Mouse (Mus musculus) myocyte (in vitro differentiated cells): ENCODE measurements around the gene Epor.

Experiments
- CEBPB ChIP-seq: IDR thresholded peaks from 2 replicates; pipeline ENCODE4 v1.6.1; 2011; ENCODE audit warnings: mild to moderate bottlenecking, moderate library complexity; ENCODE audit not compliant: poor library complexity, insufficient read depth, severe bottlenecking
- E2F4 ChIP-seq: IDR thresholded peaks from one replicate; pipeline ENCODE4 v1.6.1; 2011; ENCODE audit warnings: mild to moderate bottlenecking, control low read depth, moderate library complexity; ENCODE audit not compliant: insufficient read depth
- MAX ChIP-seq: IDR thresholded peaks from one replicate; pipeline ENCODE4 v1.6.1; 2011; ENCODE audit warnings: low read depth, mild to moderate bottlenecking, control low read depth
- MYOD1 ChIP-seq, 3 experiments: IDR thresholded peaks; one replicate each; pipeline ENCODE4 v1.6.1; 2011; ENCODE audit warnings: control low read depth in 2 of 3, low read depth in 2 of 3, mild to moderate bottlenecking in 2 of 3, moderate library complexity in 1 of 3; ENCODE audit not compliant: insufficient read length in 2 of 3, control insufficient read depth in 1 of 3
- MYOG ChIP-seq, 3 experiments: IDR thresholded peaks; one replicate each; pipeline ENCODE4 v1.6.1; 2011; ENCODE audit warnings: control low read depth in 2 of 3, low read depth in 2 of 3, mild to moderate bottlenecking in 2 of 3; ENCODE audit not compliant: insufficient read length in 2 of 3, control insufficient read depth in 1 of 3, insufficient read depth in 1 of 3
- POLR2A ChIP-seq: IDR thresholded peaks from one replicate; pipeline ENCODE4 v1.6.1; 2011; ENCODE audit warnings: low read depth, mild to moderate bottlenecking, control low read depth, moderate library complexity; ENCODE audit not compliant: insufficient read length
- POLR2AphosphoS2 ChIP-seq: IDR thresholded peaks from one replicate; pipeline ENCODE4 v1.6.1; 2011; ENCODE audit warnings: low read depth, control low read depth; ENCODE audit not compliant: insufficient read length
- REST ChIP-seq: IDR thresholded peaks from one replicate; pipeline ENCODE4 v1.6.1; 2011; ENCODE audit warnings: mild to moderate bottlenecking, control low read depth, moderate library complexity; ENCODE audit not compliant: insufficient read depth, insufficient read length
- TCF12 ChIP-seq: IDR thresholded peaks from one replicate; pipeline ENCODE4 v1.6.1; 2011; ENCODE audit warnings: mild to moderate bottlenecking, control low read depth; ENCODE audit not compliant: poor library complexity, insufficient read depth, severe bottlenecking
- USF1 ChIP-seq: IDR thresholded peaks from one replicate; pipeline ENCODE4 v1.6.1; 2011; ENCODE audit warnings: low read depth, mild to moderate bottlenecking, control low read depth, moderate library complexity

DNA sequence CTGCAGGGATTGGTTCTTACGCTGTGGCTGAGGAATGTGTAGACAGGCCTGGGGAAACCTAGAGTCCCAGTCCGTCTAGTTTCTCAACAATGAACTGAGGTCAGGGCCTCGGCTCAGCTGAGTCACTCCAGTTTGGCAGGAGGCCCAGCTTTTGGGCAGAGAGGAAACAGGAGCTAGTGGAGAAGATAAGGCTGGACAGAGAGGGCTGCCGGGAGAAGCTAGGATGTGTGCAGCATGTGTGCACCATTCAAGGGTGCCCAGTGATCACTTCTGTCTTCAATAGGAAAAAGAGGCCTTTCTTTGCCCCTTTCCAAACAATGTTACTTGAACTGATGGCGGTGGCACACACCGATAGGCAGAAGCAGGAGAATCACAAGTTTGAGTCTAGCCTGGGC is 39.2 kb downstream of the Epor start:
- TF ChIP-seq POLR2A = no peak
- no peak for TF ChIP-seq MYOG (IDR thresholded peaks at IDR 0.05; ENCODE audit: control insufficient read depth in 1 of 3, insufficient read depth in 1 of 3, insufficient read length in 2 of 3, low read depth in 2 of 3)
- TF ChIP-seq USF1 = no peak
- TF ChIP-seq CEBPB = peak; percentile 37
- no peak for TF ChIP-seq POLR2AphosphoS2
- no peak for TF ChIP-seq TCF12
- no peak for TF ChIP-seq REST
- no peak for TF ChIP-seq MAX
- no peak for TF ChIP-seq E2F4
- no peak for TF ChIP-seq MYOD1 (IDR thresholded peaks at IDR 0.05; ENCODE audit: control insufficient read depth in 1 of 3, insufficient read length in 2 of 3, low read depth in 2 of 3)
